Mouse (Mus musculus): Measurements from ENCODE around the gene Vmac. TPM values are rescaled to one million over a fixed set of nuclear protein-coding genes. Genes with fewer than 3 reads are reported as not detected.

Vmac gene
- polyA plus RNA-seq, 1 experiment, result 32.8 TPM

GRCm38 (mm10) chr17:56756703-56757399 lies 39.0 kb upstream of the Vmac start:
- Histone ChIP-seq H3K27ac (ENCODE audit: insufficient read depth, low read depth, low read length) (no peak overlapping the region), H3K36me3 (ENCODE audit: control insufficient read depth, insufficient read depth, low read length) (no peaks in the 10 kb centered on the region), H3K27me3 (replicated peaks; ENCODE audit: control insufficient read depth, insufficient read depth, low read length) (no peaks in the 10 kb centered on the region), H3K4me1 (ENCODE audit: control insufficient read depth, insufficient read depth, low read length) (peaks cover 9% of the 10 kb centered on the region; the same call in 1 of the 2 replicates), H3K4me3 (ENCODE audit: insufficient read depth, low read depth, low read length) (peak overlapping the region; percentile 56)
- peak; percentile 44 for DNase-seq
- WGBS, result 2% methylated on average over 51 of the region's 51 CpGs
- no peak for TF ChIP-seq POLR2A (IDR thresholded peaks at IDR 0.05; ENCODE audit: low read depth, low read length)
- TF ChIP-seq CTCF (conservative IDR thresholded peaks at IDR 0.05; ENCODE audit: insufficient read depth, insufficient read length, low read depth, low read length), result peak; percentile 47

GRCm38 (mm10) chr17:56754271-56755185 lies 36.7 kb upstream of the Vmac start:
- WGBS, result 25% methylated on average over 36 of the region's 36 CpGs
- no peaks in the 10 kb centered on the region for H3K27me3 ChIP-seq (replicated peaks; ENCODE audit: control insufficient read depth, insufficient read depth, low read length)
- TF ChIP-seq POLR2A (IDR thresholded peaks at IDR 0.05; ENCODE audit: low read depth, low read length) (no peak), CTCF (conservative IDR thresholded peaks at IDR 0.05; ENCODE audit: insufficient read depth, insufficient read length, low read depth, low read length) (no peak)
- DNase-seq, result peak; percentile 51
- no peaks in the 10 kb centered on the region for H3K36me3 ChIP-seq (ENCODE audit: control insufficient read depth, insufficient read depth, low read length)
- no peak overlapping the region for H3K27ac ChIP-seq (ENCODE audit: insufficient read depth, low read depth, low read length)
- H3K4me1 ChIP-seq (ENCODE audit: control insufficient read depth, insufficient read depth, low read length), result peaks cover 4% of the 10 kb centered on the region; the same call in 1 of the 2 replicates
- no peak overlapping the region for H3K4me3 ChIP-seq (ENCODE audit: insufficient read depth, low read depth, low read length)

DNA sequence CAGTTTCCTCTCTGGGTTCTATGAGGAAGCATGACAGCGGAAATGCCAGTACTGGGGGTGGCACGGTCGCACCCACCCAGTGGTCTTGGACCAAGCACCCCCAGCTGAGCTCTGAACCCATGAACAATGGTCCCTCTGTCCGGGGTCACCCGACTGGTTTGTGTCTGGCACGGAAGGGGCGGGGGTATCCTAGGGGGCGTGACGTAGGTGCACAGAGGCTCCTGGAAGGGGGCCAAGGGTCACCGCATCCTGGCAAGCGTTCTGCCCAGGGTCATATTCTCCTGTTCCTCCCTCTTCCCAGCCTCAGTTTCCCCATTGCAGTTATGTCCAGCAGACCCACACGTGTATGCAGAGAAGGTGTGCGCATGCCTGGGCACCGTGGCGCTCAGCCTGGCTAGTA lies 35.6 kb upstream of the Vmac start:
- TF ChIP-seq CTCF (conservative IDR thresholded peaks at IDR 0.05; ENCODE audit: insufficient read depth, insufficient read length, low read depth, low read length), result no peak
- TF ChIP-seq POLR2A (IDR thresholded peaks at IDR 0.05; ENCODE audit: low read depth, low read length), result no peak
- Histone ChIP-seq H3K27me3 (replicated peaks; ENCODE audit: control insufficient read depth, insufficient read depth, low read length) (no peaks in the 10 kb centered on the region), H3K4me3 (ENCODE audit: insufficient read depth, low read depth, low read length) (no peak overlapping the region), H3K27ac (ENCODE audit: insufficient read depth, low read depth, low read length) (no peak overlapping the region), H3K36me3 (ENCODE audit: control insufficient read depth, insufficient read depth, low read length) (no peaks in the 10 kb centered on the region), H3K4me1 (ENCODE audit: control insufficient read depth, insufficient read depth, low read length) (peaks cover 3% of the 10 kb centered on the region; the same call in 1 of the 2 replicates)
- no peak for DNase-seq
- WGBS, result 21% methylated on average over 15 of the region's 15 CpGs

- DNase-seq, result peak; percentile 62
- no peak for TF ChIP-seq CTCF (conservative IDR thresholded peaks at IDR 0.05; ENCODE audit: insufficient read depth, insufficient read length, low read depth, low read length)
- TF ChIP-seq POLR2A (IDR thresholded peaks at IDR 0.05; ENCODE audit: low read depth, low read length), result no peak
- Histone ChIP-seq H3K36me3 (ENCODE audit: control insufficient read depth, insufficient read depth, low read length) (no peaks in the 10 kb centered on the region), H3K4me3 (ENCODE audit: insufficient read depth, low read depth, low read length) (peak overlapping the region; percentile 26; the same call in 1 of the 2 replicates), H3K27ac (ENCODE audit: insufficient read depth, low read depth, low read length) (no peak overlapping the region), H3K27me3 (replicated peaks; ENCODE audit: control insufficient read depth, insufficient read depth, low read length) (no peaks in the 10 kb centered on the region), H3K4me1 (ENCODE audit: control insufficient read depth, insufficient read depth, low read length) (no peaks in the 10 kb centered on the region)
- 32% methylated on average over 71 of the region's 71 CpGs for WGBS
These were observed 33.7 kb upstream of the Vmac start for GRCm38 (mm10) chr17:56751404-56752072.

- no peak for DNase-seq
- WGBS, result 51% methylated on average over 5 of the region's 5 CpGs
- no peak for TF ChIP-seq POLR2A (IDR thresholded peaks at IDR 0.05; ENCODE audit: low read depth, low read length)
- no peak for TF ChIP-seq CTCF (conservative IDR thresholded peaks at IDR 0.05; ENCODE audit: insufficient read depth, insufficient read length, low read depth, low read length)
- no peaks in the 10 kb centered on the region for H3K36me3 ChIP-seq (ENCODE audit: control insufficient read depth, insufficient read depth, low read length)
- H3K27me3 ChIP-seq (replicated peaks; ENCODE audit: control insufficient read depth, insufficient read depth, low read length), result no peaks in the 10 kb centered on the region
- H3K4me3 ChIP-seq (ENCODE audit: insufficient read depth, low read depth, low read length), result no peak overlapping the region
- H3K4me1 ChIP-seq (ENCODE audit: control insufficient read depth, insufficient read depth, low read length), result no peaks in the 10 kb centered on the region
- H3K27ac ChIP-seq (ENCODE audit: insufficient read depth, low read depth, low read length), result no peak overlapping the region
These were observed 26.4 kb upstream of the Vmac start for GRCm38 (mm10) chr17:56744173-56744572.

- TF ChIP-seq CTCF (conservative IDR thresholded peaks at IDR 0.05; ENCODE audit: insufficient read depth, insufficient read length, low read depth, low read length) (no peak), POLR2A (IDR thresholded peaks at IDR 0.05; ENCODE audit: low read depth, low read length) (no peak)
- Histone ChIP-seq H3K27ac (ENCODE audit: insufficient read depth, low read depth, low read length) (no peak overlapping the region), H3K36me3 (ENCODE audit: control insufficient read depth, insufficient read depth, low read length) (no peaks in the 10 kb centered on the region), H3K4me3 (ENCODE audit: insufficient read depth, low read depth, low read length) (no peak overlapping the region), H3K4me1 (ENCODE audit: control insufficient read depth, insufficient read depth, low read length) (no peaks in the 10 kb centered on the region), H3K27me3 (replicated peaks; ENCODE audit: control insufficient read depth, insufficient read depth, low read length) (no peaks in the 10 kb centered on the region)
- no peak for DNase-seq
- 82% methylated on average over 15 of the region's 17 CpGs for WGBS
These were observed 23.0 kb upstream of the Vmac start for GRCm38 (mm10) chr17:56740788-56741160.
